Mouse (Mus musculus) kidney, postnatal 0 days (tissue): ENCODE data around the gene Zcchc24. TPM values are rescaled to one million over a fixed set of nuclear protein-coding genes. Genes with fewer than 3 reads are reported as not detected.

ENCODE experiments used
- ATAC-seq: fragments of 200-750 bp; cut with Nextera tagmentation; replicated peaks from 2 replicates; pipeline ENCODE4 v1.8.0; 2017; ENCODE audit warnings: low read depth, moderate number of reproducible peaks, moderate TSS enrichment, moderate library complexity; ENCODE audit not compliant: low FRiP score
- DNase-seq: peaks from one replicate; pipeline ENCODE4 v3.0.0-alpha.2; 2016; ENCODE audit warnings: low spot score
- H3K27ac ChIP-seq: fragments of 300-500 bp; sonication (generic); 2 replicates; pipeline ENCODE4 v1.5.1; 2014; ENCODE audit warnings: mild to moderate bottlenecking
- H3K27me3 ChIP-seq: fragments of 300-500 bp; sonication (generic); 2 replicates; pipeline ENCODE4 v1.6.1; 2014; ENCODE audit warnings: low read length, mixed read lengths; ENCODE audit not compliant: insufficient read depth
- H3K36me3 ChIP-seq: fragments of 300-500 bp; sonication (generic); 2 replicates; pipeline ENCODE4 v1.6.1; 2014; ENCODE audit warnings: low read length, mixed read lengths; ENCODE audit not compliant: insufficient read depth
- H3K4me1 ChIP-seq: fragments of 300-500 bp; sonication (generic); replicated peaks from 2 replicates; pipeline ENCODE4 v1.6.1; 2014; ENCODE audit warnings: antibody characterized with exemption, low read length, mixed read lengths; ENCODE audit not compliant: insufficient read depth
- H3K4me2 ChIP-seq: fragments of 300-500 bp; sonication (generic); 2 replicates; pipeline ENCODE4 v1.6.1; 2014; ENCODE audit warnings: mild to moderate bottlenecking, low read length, moderate library complexity, mixed read lengths
- H3K4me3 ChIP-seq: fragments of 300-500 bp; sonication (generic); replicated peaks from 2 replicates; pipeline ENCODE4 v1.5.1; 2014; ENCODE audit warnings: low read depth, low read length
- H3K9ac ChIP-seq: fragments of 300-500 bp; sonication (generic); 2 replicates; pipeline ENCODE4 v1.6.1; 2014; ENCODE audit warnings: low read depth, low read length
- H3K9me3 ChIP-seq: fragments of 300-500 bp; sonication (generic); replicated peaks from 2 replicates; pipeline ENCODE4 v1.6.1; 2016; ENCODE audit warnings: low read length, inconsistent platforms, mixed read lengths
- CTCF ChIP-seq: IDR thresholded peaks from 2 replicates; pipeline ENCODE4 v1.5.1; 2016; ENCODE audit warnings: antibody characterized with exemption, low read depth, mild to moderate bottlenecking, moderate library complexity
- WGBS: fragments of 180-500 bp; shearing (Covaris S2); extraction: QIAGEN DNeasy Blood & Tissue Kit; methylation state at CpG from one replicate; pipeline ENCODE4 v1.1.7; 2014; 5-methylcytosine and 5-hydroxymethylcytosine counted together
- polyA plus RNA-seq: library from polyadenylated mRNA; unstranded; fragments of >200 nt; fragmentation: Nextera tagmentation; extraction: Ambion mirVana; gene quantifications from 2 replicates; pipeline ENCODE4 v1.2.1, GENCODE M21; 2015

Zcchc24 gene
- polyA plus RNA-seq, 1 experiment from 2014 or later, result 15.9 TPM

- ATAC-seq (no peak), DNase-seq (no peak)
- Histone ChIP-seq H3K4me1 (no peaks in the 10 kb centered on the region), H3K4me3 (no peak overlapping the region), H3K27ac (no peak overlapping the region), H3K36me3 (no peaks in the 10 kb centered on the region), H3K9ac (no peak overlapping the region), H3K4me2 (no peak overlapping the region), H3K9me3 (no peaks in the 10 kb centered on the region), H3K27me3 (no peaks in the 10 kb centered on the region)
- 90% methylated on average over 4 of the region's 4 CpGs for WGBS
- no peak for TF ChIP-seq CTCF
Observed at GRCm38 (mm10) chr14:25785210-25785609, 16.4 kb upstream of the Zcchc24 start.

- no peaks in the 10 kb centered on the region for H3K36me3 ChIP-seq
- 24% methylated on average over 7 of the region's 7 CpGs for WGBS
- ATAC-seq, result no peak
- no peaks in the 10 kb centered on the region for H3K27me3 ChIP-seq
- H3K9ac ChIP-seq, result no peak overlapping the region
- no peak overlapping the region for H3K4me3 ChIP-seq
- no peaks in the 10 kb centered on the region for H3K4me1 ChIP-seq
- H3K27ac ChIP-seq, result peak overlapping the region; percentile 6; the same call in 1 of the 2 replicates
- no peak overlapping the region for H3K4me2 ChIP-seq
- DNase-seq, result peak; percentile 75
- no peaks in the 10 kb centered on the region for H3K9me3 ChIP-seq
- TF ChIP-seq CTCF, result no peak
Observed at GRCm38 (mm10) chr14:25783220-25783619, 14.4 kb upstream of the Zcchc24 start.

- Histone ChIP-seq H3K9me3 (no peaks in the 10 kb centered on the region), H3K27ac (no peak overlapping the region), H3K4me3 (no peak overlapping the region), H3K36me3 (no peaks in the 10 kb centered on the region), H3K9ac (no peak overlapping the region), H3K4me1 (no peaks in the 10 kb centered on the region; the same call in 1 of the 2 replicates), H3K27me3 (no peaks in the 10 kb centered on the region), H3K4me2 (no peak overlapping the region)
- no peak for TF ChIP-seq CTCF
- ATAC-seq, result no peak
- WGBS, result 76% methylated on average over 11 of the region's 11 CpGs
- no peak for DNase-seq
Observed at GRCm38 (mm10) chr14:25780601-25781000, 11.8 kb upstream of the Zcchc24 start.

- no peak overlapping the region for H3K4me3 ChIP-seq
- H3K9ac ChIP-seq, result no peak overlapping the region
- no peaks in the 10 kb centered on the region for H3K9me3 ChIP-seq
- 65% methylated on average over 6 of the region's 6 CpGs for WGBS
- no peaks in the 10 kb centered on the region for H3K36me3 ChIP-seq
- H3K4me1 ChIP-seq, result peaks cover 4% of the 10 kb centered on the region; the same call in 1 of the 2 replicates
- no peak overlapping the region for H3K4me2 ChIP-seq
- no peak for TF ChIP-seq CTCF
- DNase-seq (no peak), ATAC-seq (no peak)
- H3K27ac ChIP-seq, result no peak overlapping the region
- H3K27me3 ChIP-seq, result no peaks in the 10 kb centered on the region
Observed at GRCm38 (mm10) chr14:25776294-25776693, 7.5 kb upstream of the Zcchc24 start.

GRCm38 (mm10) chr14:25774100-25774499 lies 5.3 kb upstream of the Zcchc24 start:
- Histone ChIP-seq H3K27me3 (no peaks in the 10 kb centered on the region), H3K4me2 (no peak overlapping the region), H3K9ac (no peak overlapping the region), H3K4me3 (no peak overlapping the region), H3K27ac (no peak overlapping the region), H3K36me3 (no peaks in the 10 kb centered on the region), H3K4me1 (peaks cover 4% of the 10 kb centered on the region; the same call in 1 of the 2 replicates), H3K9me3 (no peaks in the 10 kb centered on the region)
- TF ChIP-seq CTCF, result no peak
- DNase-seq (peak; percentile 70), ATAC-seq (peak; percentile 19; the same call in 1 of the 2 replicates)
- 29% methylated on average over 5 of the region's 5 CpGs for WGBS

GRCm38 (mm10) chr14:25773039-25773438 lies 4.2 kb upstream of the Zcchc24 start:
- no peak for TF ChIP-seq CTCF
- H3K27ac ChIP-seq, result no peak overlapping the region
- no peaks in the 10 kb centered on the region for H3K9me3 ChIP-seq
- H3K9ac ChIP-seq, result no peak overlapping the region
- H3K4me2 ChIP-seq, result no peak overlapping the region
- H3K36me3 ChIP-seq, result no peaks in the 10 kb centered on the region
- no peak overlapping the region for H3K4me3 ChIP-seq
- ATAC-seq (no peak), DNase-seq (no peak)
- H3K27me3 ChIP-seq, result no peaks in the 10 kb centered on the region
- 39% methylated on average over 4 of the region's 4 CpGs for WGBS
- H3K4me1 ChIP-seq, result peaks cover 4% of the 10 kb centered on the region; the same call in 1 of the 2 replicates

GRCm38 (mm10) chr14:25769626-25770306 lies 927 bp upstream of the Zcchc24 start:
- no peak overlapping the region for H3K9ac ChIP-seq
- H3K27me3 ChIP-seq, result no peaks in the 10 kb centered on the region
- H3K4me3 ChIP-seq, result no peak overlapping the region
- no peak for ATAC-seq
- DNase-seq, result peak; percentile 36
- 32% methylated on average over 8 of the region's 8 CpGs for WGBS
- H3K36me3 ChIP-seq, result no peaks in the 10 kb centered on the region
- H3K27ac ChIP-seq, result no peak overlapping the region
- peaks cover 26% of the 10 kb centered on the region for H3K4me1 ChIP-seq
- no peak for TF ChIP-seq CTCF
- no peak overlapping the region for H3K4me2 ChIP-seq
- H3K9me3 ChIP-seq, result no peaks in the 10 kb centered on the region
